Mouse (Mus musculus): Measurements from ENCODE around the gene Zdhhc13. TPM values are rescaled to one million over a fixed set of nuclear protein-coding genes. Genes with fewer than 3 reads are reported as not detected.

Zdhhc13 gene
- polyA plus RNA-seq, 1 experiment: 23.0 TPM

GRCm38 (mm10) chr7:48821654-48822053 is 32.9 kb downstream of the Zdhhc13 start:
- no peaks in the 10 kb centered on the region for H3K4me1 ChIP-seq (ENCODE audit: control insufficient read depth, insufficient read depth, low read length)
- TF ChIP-seq CTCF (IDR thresholded peaks at IDR 0.05; ENCODE audit: borderline replicate concordance, insufficient read depth, low read depth, low read length) (no peak), POLR2A (IDR thresholded peaks at IDR 0.05; ENCODE audit: borderline replicate concordance, insufficient read depth, low read length) (no peak)
- no peak overlapping the region for H3K4me3 ChIP-seq (replicated peaks; ENCODE audit: insufficient read depth, low read depth, low read length)
- H3K27ac ChIP-seq (ENCODE audit: insufficient read depth, low read length): no peak overlapping the region
- no peaks in the 10 kb centered on the region for H3K27me3 ChIP-seq (ENCODE audit: control insufficient read depth, insufficient read depth, low read length)
- no peak for DNase-seq
- 95% methylated on average over 5 of the region's 5 CpGs for WGBS

- Histone ChIP-seq H3K4me1 (ENCODE audit: control insufficient read depth, insufficient read depth, low read length) (no peaks in the 10 kb centered on the region), H3K4me3 (replicated peaks; ENCODE audit: insufficient read depth, low read depth, low read length) (no peak overlapping the region), H3K27me3 (ENCODE audit: control insufficient read depth, insufficient read depth, low read length) (no peaks in the 10 kb centered on the region), H3K27ac (ENCODE audit: insufficient read depth, low read length) (no peak overlapping the region)
- TF ChIP-seq POLR2A (IDR thresholded peaks at IDR 0.05; ENCODE audit: borderline replicate concordance, insufficient read depth, low read length): no peak
- no peak for TF ChIP-seq CTCF (IDR thresholded peaks at IDR 0.05; ENCODE audit: borderline replicate concordance, insufficient read depth, low read depth, low read length)
- WGBS: 98% methylated on average over 3 of the region's 3 CpGs
- DNase-seq: no peak
These were observed 34.8 kb downstream of the Zdhhc13 start for GRCm38 (mm10) chr7:48823621-48824020.

GRCm38 (mm10) chr7:48824671-48825070 is 35.9 kb downstream of the Zdhhc13 start:
- Histone ChIP-seq H3K4me1 (ENCODE audit: control insufficient read depth, insufficient read depth, low read length) (no peaks in the 10 kb centered on the region), H3K27me3 (ENCODE audit: control insufficient read depth, insufficient read depth, low read length) (no peaks in the 10 kb centered on the region), H3K4me3 (replicated peaks; ENCODE audit: insufficient read depth, low read depth, low read length) (no peak overlapping the region), H3K27ac (ENCODE audit: insufficient read depth, low read length) (no peak overlapping the region)
- 94% methylated on average over 1 of the region's 1 CpGs for WGBS
- no peak for DNase-seq
- no peak for TF ChIP-seq CTCF (IDR thresholded peaks at IDR 0.05; ENCODE audit: borderline replicate concordance, insufficient read depth, low read depth, low read length)
- no peak for TF ChIP-seq POLR2A (IDR thresholded peaks at IDR 0.05; ENCODE audit: borderline replicate concordance, insufficient read depth, low read length)

- Histone ChIP-seq H3K4me1 (ENCODE audit: control insufficient read depth, insufficient read depth, low read length) (no peaks in the 10 kb centered on the region), H3K27ac (ENCODE audit: insufficient read depth, low read length) (no peak overlapping the region), H3K27me3 (ENCODE audit: control insufficient read depth, insufficient read depth, low read length) (no peaks in the 10 kb centered on the region), H3K4me3 (replicated peaks; ENCODE audit: insufficient read depth, low read depth, low read length) (no peak overlapping the region)
- no peak for DNase-seq
- 96% methylated on average over 6 of the region's 6 CpGs for WGBS
- no peak for TF ChIP-seq POLR2A (IDR thresholded peaks at IDR 0.05; ENCODE audit: borderline replicate concordance, insufficient read depth, low read length)
- no peak for TF ChIP-seq CTCF (IDR thresholded peaks at IDR 0.05; ENCODE audit: borderline replicate concordance, insufficient read depth, low read depth, low read length)
These were observed 36.4 kb downstream of the Zdhhc13 start for GRCm38 (mm10) chr7:48825170-48825569.

GRCm38 (mm10) chr7:48829177-48829910 is 40.5 kb downstream of the Zdhhc13 start:
- H3K4me3 ChIP-seq (replicated peaks; ENCODE audit: insufficient read depth, low read depth, low read length): no peak overlapping the region
- no peaks in the 10 kb centered on the region for H3K27me3 ChIP-seq (ENCODE audit: control insufficient read depth, insufficient read depth, low read length)
- DNase-seq: no peak
- H3K4me1 ChIP-seq (ENCODE audit: control insufficient read depth, insufficient read depth, low read length): no peaks in the 10 kb centered on the region
- 81% methylated on average over 5 of the region's 5 CpGs for WGBS
- H3K27ac ChIP-seq (ENCODE audit: insufficient read depth, low read length): no peak overlapping the region
- TF ChIP-seq POLR2A (IDR thresholded peaks at IDR 0.05; ENCODE audit: borderline replicate concordance, insufficient read depth, low read length) (no peak), CTCF (IDR thresholded peaks at IDR 0.05; ENCODE audit: borderline replicate concordance, insufficient read depth, low read depth, low read length) (no peak)

GRCm38 (mm10) chr7:48830395-48830794 is 41.6 kb downstream of the Zdhhc13 start:
- no peak overlapping the region for H3K4me3 ChIP-seq (replicated peaks; ENCODE audit: insufficient read depth, low read depth, low read length)
- no peak overlapping the region for H3K27ac ChIP-seq (ENCODE audit: insufficient read depth, low read length)
- WGBS: 66% methylated on average over 2 of the region's 2 CpGs
- H3K4me1 ChIP-seq (ENCODE audit: control insufficient read depth, insufficient read depth, low read length): no peaks in the 10 kb centered on the region
- DNase-seq: no peak
- TF ChIP-seq CTCF (IDR thresholded peaks at IDR 0.05; ENCODE audit: borderline replicate concordance, insufficient read depth, low read depth, low read length) (no peak), POLR2A (IDR thresholded peaks at IDR 0.05; ENCODE audit: borderline replicate concordance, insufficient read depth, low read length) (no peak)
- H3K27me3 ChIP-seq (ENCODE audit: control insufficient read depth, insufficient read depth, low read length): no peaks in the 10 kb centered on the region

GRCm38 (mm10) chr7:48832735-48833134 is 43.9 kb downstream of the Zdhhc13 start:
- TF ChIP-seq POLR2A (IDR thresholded peaks at IDR 0.05; ENCODE audit: borderline replicate concordance, insufficient read depth, low read length): no peak
- TF ChIP-seq CTCF (IDR thresholded peaks at IDR 0.05; ENCODE audit: borderline replicate concordance, insufficient read depth, low read depth, low read length): no peak
- Histone ChIP-seq H3K27me3 (ENCODE audit: control insufficient read depth, insufficient read depth, low read length) (no peaks in the 10 kb centered on the region), H3K27ac (ENCODE audit: insufficient read depth, low read length) (no peak overlapping the region), H3K4me1 (ENCODE audit: control insufficient read depth, insufficient read depth, low read length) (no peaks in the 10 kb centered on the region), H3K4me3 (replicated peaks; ENCODE audit: insufficient read depth, low read depth, low read length) (no peak overlapping the region)
- WGBS: 100% methylated on average over 1 of the region's 1 CpGs
- DNase-seq: no peak

- DNase-seq: no peak
- H3K4me3 ChIP-seq (replicated peaks; ENCODE audit: insufficient read depth, low read depth, low read length): no peak overlapping the region
- TF ChIP-seq POLR2A (IDR thresholded peaks at IDR 0.05; ENCODE audit: borderline replicate concordance, insufficient read depth, low read length): no peak
- no peak for TF ChIP-seq CTCF (IDR thresholded peaks at IDR 0.05; ENCODE audit: borderline replicate concordance, insufficient read depth, low read depth, low read length)
- H3K27me3 ChIP-seq (ENCODE audit: control insufficient read depth, insufficient read depth, low read length): no peaks in the 10 kb centered on the region
- H3K4me1 ChIP-seq (ENCODE audit: control insufficient read depth, insufficient read depth, low read length): no peaks in the 10 kb centered on the region
- WGBS: 37% methylated on average over 4 of the region's 4 CpGs
- no peak overlapping the region for H3K27ac ChIP-seq (ENCODE audit: insufficient read depth, low read length)
These were observed 45.7 kb downstream of the Zdhhc13 start for GRCm38 (mm10) chr7:48834371-48834970.
